Mouse (Mus musculus): ENCODE data around the gene Gnl2.
A peak's percentile ranks its signal among the peaks of the same experiment; 100 is the strongest.

- TF ChIP-seq CTCF (IDR thresholded peaks at IDR 0.05; ENCODE audit: extremely low read depth, insufficient read length, insufficient replicate concordance, low read depth, low read length) = peak; percentile 27; the same call in 1 of the 2 replicates
- no peak for TF ChIP-seq POLR2A (IDR thresholded peaks at IDR 0.05; ENCODE audit: low read depth, low read length)
Observed at GRCm38 (mm10) chr4:125020780-125021538, 4.6 kb downstream of the Gnl2 start.

Measured in small intestine, adult 2 months (tissue).